Mouse (Mus musculus) natural killer cell, adult 2 months (primary cell): ENCODE measurements around the gene Lgals9.

Experiments
- DNase-seq, 2 experiments: peaks; one replicate each; pipeline ENCODE4 v3.0.0; 2022; ENCODE audit warnings: low spot score in 2 of 2

Gene Lgals9

DNA sequence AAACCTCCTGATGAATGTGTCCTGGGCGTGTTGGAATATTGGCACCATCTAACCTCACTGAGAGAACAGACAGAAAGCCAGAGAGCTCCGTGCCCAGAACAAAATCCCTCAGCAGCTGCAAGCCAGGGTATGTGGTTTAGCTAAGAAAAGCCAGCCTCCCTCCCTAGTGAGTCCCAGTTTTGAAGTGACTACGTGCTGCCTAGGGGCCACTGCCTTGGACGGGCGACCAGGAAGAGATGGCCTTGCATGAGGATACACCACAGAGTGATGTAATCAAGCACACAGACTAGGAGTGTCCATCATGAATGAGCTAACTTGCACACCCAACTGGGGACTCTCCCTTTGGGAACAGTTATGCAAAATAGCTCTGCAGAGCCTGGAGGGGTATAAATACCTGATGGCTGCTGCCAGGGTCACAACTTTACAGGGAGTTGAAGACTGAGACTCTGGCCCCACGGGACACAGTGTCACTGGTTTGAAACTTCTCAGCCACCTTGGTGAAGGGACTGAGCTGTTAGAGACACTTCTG, 64.3 kb downstream of the Lgals9 start, which contains the start of gene Nos2:
Gene Nos2, plus strand, starts transcription at position 377 of the 529 bp plus-strand sequence.
- DNase-seq, result no peak

DNA sequence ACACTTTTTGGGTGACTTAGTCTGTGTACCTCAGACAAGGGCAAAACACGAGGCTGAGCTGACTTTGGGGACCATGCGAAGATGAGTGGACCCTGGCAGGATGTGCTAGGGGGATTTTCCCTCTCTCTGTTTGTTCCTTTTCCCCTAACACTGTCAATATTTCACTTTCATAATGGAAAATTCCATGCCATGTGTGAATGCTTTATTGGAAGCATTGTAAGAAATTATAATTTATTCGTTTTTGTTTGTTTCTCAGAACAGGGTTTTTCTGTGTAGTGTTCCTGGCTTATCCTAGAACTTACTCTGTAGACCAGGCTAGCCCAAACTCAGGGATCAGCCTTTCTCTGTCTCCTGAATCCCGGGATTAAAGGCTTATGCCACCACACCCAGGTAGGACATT, 65.0 kb downstream of the Lgals9 start:
- DNase-seq, result no peak

DNA sequence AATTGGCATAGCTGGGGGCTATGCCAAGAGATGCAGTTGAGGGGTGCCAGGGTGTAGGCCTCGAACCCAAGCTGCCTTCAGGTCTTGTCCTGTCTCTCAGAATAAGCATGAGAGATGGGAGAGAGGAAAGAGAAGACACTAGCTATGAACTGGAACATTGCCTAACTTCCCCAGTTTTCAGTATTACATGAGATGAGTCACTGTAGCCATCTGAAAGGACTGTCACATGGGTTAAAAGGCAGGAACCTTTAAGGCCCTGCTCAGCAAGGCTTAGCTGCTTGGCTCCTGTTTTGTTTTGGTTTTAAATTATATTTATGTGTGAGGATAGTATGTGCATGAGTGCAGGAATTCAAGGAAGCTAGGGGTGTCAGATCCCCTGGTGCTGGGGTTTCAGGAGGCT, 68.3 kb downstream of the Lgals9 start:
- no peak for DNase-seq

DNA sequence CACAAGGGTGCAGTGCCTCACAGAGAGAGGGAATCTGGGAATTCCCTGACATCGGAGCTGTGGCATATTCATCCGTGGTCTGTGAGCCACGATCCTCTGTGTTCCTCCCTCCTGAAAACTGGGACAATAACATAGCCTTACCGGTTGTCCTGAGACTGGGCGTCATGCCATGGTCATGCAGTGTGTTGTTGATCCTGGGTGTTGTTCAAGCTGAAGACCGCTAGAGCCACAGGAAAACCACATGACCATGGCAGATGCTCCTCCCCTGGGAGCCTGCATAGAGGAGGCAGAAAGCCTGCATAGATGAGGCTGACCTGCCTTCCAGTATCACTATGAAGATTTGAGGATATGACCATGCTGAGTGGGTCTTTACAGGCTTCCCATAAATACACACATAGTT, 69.3 kb downstream of the Lgals9 start:
- DNase-seq, result no peak
